Mouse (Mus musculus): ENCODE results near the gene Fam186b. TPM values are rescaled to one million over a fixed set of nuclear protein-coding genes. Genes with fewer than 3 reads are reported as not detected.

The Fam186b gene
- polyA plus RNA-seq, 1 experiment from 2014 or later, result 0.30 TPM

GRCm38 (mm10) chr15:99240129-99240528 lies 55.6 kb downstream of the Fam186b start:
- WGBS, result 75% methylated on average over 4 of the region's 4 CpGs
- Histone ChIP-seq H3K9me3 (ENCODE audit: low read length) (no peaks in the 10 kb centered on the region), H3K4me2 (replicated peaks; ENCODE audit: low read depth, low read length) (no peak overlapping the region), H3K36me3 (ENCODE audit: insufficient read depth, low read length) (peaks cover 33% of the 10 kb centered on the region), H3K4me1 (ENCODE audit: insufficient read depth, low read length) (no peaks in the 10 kb centered on the region), H3K27me3 (ENCODE audit: insufficient read depth, low read length) (no peaks in the 10 kb centered on the region), H3K27ac (ENCODE audit: low read length) (no peak overlapping the region), H3K9ac (replicated peaks; ENCODE audit: low read length) (no peak overlapping the region), H3K4me3 (ENCODE audit: low read length) (no peak overlapping the region)
- no peak for ATAC-seq (ENCODE audit: low FRiP score, low TSS enrichment)

GRCm38 (mm10) chr15:99238006-99238405 lies 57.7 kb downstream of the Fam186b start:
- Histone ChIP-seq H3K9ac (replicated peaks; ENCODE audit: low read length) (no peak overlapping the region), H3K27me3 (ENCODE audit: insufficient read depth, low read length) (peaks cover 8% of the 10 kb centered on the region), H3K4me2 (replicated peaks; ENCODE audit: low read depth, low read length) (no peak overlapping the region), H3K36me3 (ENCODE audit: insufficient read depth, low read length) (peaks cover 12% of the 10 kb centered on the region; the same call in 1 of the 2 replicates), H3K27ac (ENCODE audit: low read length) (no peak overlapping the region), H3K4me3 (ENCODE audit: low read length) (no peak overlapping the region), H3K4me1 (ENCODE audit: insufficient read depth, low read length) (0 out of 2 replicates have a peak, but pooled peaks cover 5% of the 10 kb centered on the region), H3K9me3 (ENCODE audit: low read length) (no peaks in the 10 kb centered on the region)
- no peak for ATAC-seq (ENCODE audit: low FRiP score, low TSS enrichment)
- WGBS, result 54% methylated on average over 11 of the region's 11 CpGs

- WGBS, result 59% methylated on average over 12 of the region's 12 CpGs
- Histone ChIP-seq H3K36me3 (ENCODE audit: insufficient read depth, low read length) (no peaks in the 10 kb centered on the region), H3K4me3 (ENCODE audit: low read length) (no peak overlapping the region), H3K27ac (ENCODE audit: low read length) (no peak overlapping the region), H3K4me2 (replicated peaks; ENCODE audit: low read depth, low read length) (no peak overlapping the region), H3K9ac (replicated peaks; ENCODE audit: low read length) (no peak overlapping the region), H3K27me3 (ENCODE audit: insufficient read depth, low read length) (peaks cover 23% of the 10 kb centered on the region), H3K4me1 (ENCODE audit: insufficient read depth, low read length) (0 out of 2 replicates have a peak, but pooled peaks cover 5% of the 10 kb centered on the region), H3K9me3 (ENCODE audit: low read length) (no peaks in the 10 kb centered on the region)
- ATAC-seq (ENCODE audit: low FRiP score, low TSS enrichment), result no peak
Measured at GRCm38 (mm10) chr15:99234326-99235010, 61.2 kb downstream of the Fam186b start.

GRCm38 (mm10) chr15:99233719-99234118 lies 62.0 kb downstream of the Fam186b start:
- no peak for ATAC-seq (ENCODE audit: low FRiP score, low TSS enrichment)
- Histone ChIP-seq H3K36me3 (ENCODE audit: insufficient read depth, low read length) (no peaks in the 10 kb centered on the region), H3K4me3 (ENCODE audit: low read length) (no peak overlapping the region), H3K27ac (ENCODE audit: low read length) (no peak overlapping the region), H3K27me3 (ENCODE audit: insufficient read depth, low read length) (peaks cover 28% of the 10 kb centered on the region), H3K9me3 (ENCODE audit: low read length) (no peaks in the 10 kb centered on the region), H3K4me1 (ENCODE audit: insufficient read depth, low read length) (0 out of 2 replicates have a peak, but pooled peaks cover 5% of the 10 kb centered on the region), H3K4me2 (replicated peaks; ENCODE audit: low read depth, low read length) (no peak overlapping the region), H3K9ac (replicated peaks; ENCODE audit: low read length) (no peak overlapping the region)
- 51% methylated on average over 17 of the region's 17 CpGs for WGBS

DNA sequence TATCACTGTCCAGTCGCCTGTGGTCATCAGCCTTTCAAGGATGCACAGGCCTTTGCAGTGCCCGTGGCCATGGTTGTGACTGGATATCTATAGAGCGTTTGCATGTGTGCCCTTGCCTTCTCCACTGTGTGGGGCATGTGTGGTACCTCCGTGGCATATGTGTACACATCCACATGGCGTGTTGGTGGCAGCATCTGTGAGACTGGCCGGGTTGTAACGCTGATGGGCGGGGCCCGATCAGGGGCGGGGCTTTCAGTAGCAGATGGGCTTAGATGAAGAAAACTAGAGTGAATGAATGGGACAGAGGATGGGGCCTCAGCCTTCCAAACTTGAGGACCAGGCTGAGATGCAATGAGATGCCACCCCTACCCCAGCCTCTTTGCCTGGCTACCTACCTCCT lies 63.7 kb downstream of the Fam186b start:
- Histone ChIP-seq H3K4me3 (ENCODE audit: low read length) (no peak overlapping the region), H3K9me3 (ENCODE audit: low read length) (no peaks in the 10 kb centered on the region), H3K4me1 (ENCODE audit: insufficient read depth, low read length) (0 out of 2 replicates have a peak, but pooled peaks cover 5% of the 10 kb centered on the region), H3K36me3 (ENCODE audit: insufficient read depth, low read length) (no peaks in the 10 kb centered on the region), H3K4me2 (replicated peaks; ENCODE audit: low read depth, low read length) (no peak overlapping the region), H3K27ac (ENCODE audit: low read length) (no peak overlapping the region), H3K9ac (replicated peaks; ENCODE audit: low read length) (no peak overlapping the region), H3K27me3 (ENCODE audit: insufficient read depth, low read length) (peaks cover 46% of the 10 kb centered on the region)
- WGBS, result 74% methylated on average over 10 of the region's 10 CpGs
- ATAC-seq (ENCODE audit: low FRiP score, low TSS enrichment), result no peak

DNA sequence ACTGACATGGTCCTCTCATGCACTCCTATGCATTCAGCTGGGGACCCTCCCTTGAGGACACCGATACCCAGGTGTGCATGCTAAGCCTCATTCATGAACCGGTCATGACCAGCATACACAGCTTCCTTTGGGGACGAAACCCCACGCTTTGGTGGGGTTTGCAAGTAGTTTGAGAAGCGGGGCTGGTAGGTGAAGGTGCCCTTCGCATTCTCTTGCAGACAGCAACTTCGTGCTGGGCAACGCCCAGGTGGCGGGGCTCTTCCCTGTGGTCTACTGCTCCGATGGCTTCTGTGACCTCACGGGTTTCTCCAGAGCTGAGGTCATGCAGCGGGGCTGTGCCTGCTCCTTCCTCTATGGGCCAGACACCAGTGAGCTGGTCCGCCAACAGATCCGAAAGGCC lies 69.6 kb downstream of the Fam186b start:
- Histone ChIP-seq H3K27ac (ENCODE audit: low read length) (no peak overlapping the region), H3K4me1 (ENCODE audit: insufficient read depth, low read length) (peaks cover 36% of the 10 kb centered on the region), H3K27me3 (ENCODE audit: insufficient read depth, low read length) (peaks cover 90% of the 10 kb centered on the region), H3K9me3 (ENCODE audit: low read length) (no peaks in the 10 kb centered on the region), H3K9ac (replicated peaks; ENCODE audit: low read length) (no peak overlapping the region), H3K4me2 (replicated peaks; ENCODE audit: low read depth, low read length) (no peak overlapping the region), H3K4me3 (ENCODE audit: low read length) (no peak overlapping the region), H3K36me3 (ENCODE audit: insufficient read depth, low read length) (no peaks in the 10 kb centered on the region)
- WGBS, result 21% methylated on average over 14 of the region's 14 CpGs
- ATAC-seq (ENCODE audit: low FRiP score, low TSS enrichment), result no peak

DNA sequence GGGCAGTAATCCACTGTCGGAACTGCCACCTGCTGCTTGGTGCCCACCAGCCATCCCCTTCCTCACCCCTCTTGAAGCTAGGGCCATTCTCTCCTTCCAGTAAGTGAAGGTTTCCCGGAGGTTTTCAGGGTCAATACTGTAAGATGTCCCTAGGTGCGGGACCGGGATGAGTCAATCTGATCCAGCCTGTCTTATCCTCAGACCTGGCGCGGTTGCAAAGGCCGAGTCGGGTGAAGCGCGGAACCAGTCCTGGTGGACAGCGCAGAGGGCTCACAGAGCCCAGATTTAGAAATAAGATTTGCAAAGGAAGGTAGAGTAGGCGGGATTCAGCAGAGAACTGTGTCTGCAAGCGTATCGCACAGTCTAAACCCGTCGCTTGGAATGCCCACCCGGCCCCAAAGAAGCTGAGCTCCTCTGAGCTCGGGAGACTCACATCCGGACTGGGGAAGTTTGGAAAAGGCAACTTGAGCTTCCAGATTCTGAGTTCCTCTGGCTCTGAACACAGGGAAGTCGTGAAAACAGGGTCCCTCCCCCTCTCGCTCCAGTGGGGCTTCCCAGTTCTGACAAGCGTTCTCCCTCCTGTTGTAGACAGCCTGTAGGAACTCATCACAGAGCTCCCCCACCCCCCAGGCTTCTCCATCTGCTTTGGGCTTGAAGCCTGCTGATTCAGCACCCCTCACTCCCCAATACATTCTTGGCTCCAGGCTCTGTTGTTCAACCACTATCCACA lies 70.4 kb downstream of the Fam186b start:
- under 1% methylated on average over 22 of the region's 22 CpGs for WGBS
- Histone ChIP-seq H3K4me3 (ENCODE audit: low read length) (peak overlapping the region; percentile 54), H3K4me2 (replicated peaks; ENCODE audit: low read depth, low read length) (peak overlapping the region; percentile 68), H3K4me1 (ENCODE audit: insufficient read depth, low read length) (peaks cover 36% of the 10 kb centered on the region), H3K36me3 (ENCODE audit: insufficient read depth, low read length) (no peaks in the 10 kb centered on the region), H3K27me3 (ENCODE audit: insufficient read depth, low read length) (peaks cover 93% of the 10 kb centered on the region), H3K9me3 (ENCODE audit: low read length) (no peaks in the 10 kb centered on the region), H3K9ac (replicated peaks; ENCODE audit: low read length) (no peak overlapping the region), H3K27ac (ENCODE audit: low read length) (no peak overlapping the region)
- no peak for ATAC-seq (ENCODE audit: low FRiP score, low TSS enrichment)

DNA sequence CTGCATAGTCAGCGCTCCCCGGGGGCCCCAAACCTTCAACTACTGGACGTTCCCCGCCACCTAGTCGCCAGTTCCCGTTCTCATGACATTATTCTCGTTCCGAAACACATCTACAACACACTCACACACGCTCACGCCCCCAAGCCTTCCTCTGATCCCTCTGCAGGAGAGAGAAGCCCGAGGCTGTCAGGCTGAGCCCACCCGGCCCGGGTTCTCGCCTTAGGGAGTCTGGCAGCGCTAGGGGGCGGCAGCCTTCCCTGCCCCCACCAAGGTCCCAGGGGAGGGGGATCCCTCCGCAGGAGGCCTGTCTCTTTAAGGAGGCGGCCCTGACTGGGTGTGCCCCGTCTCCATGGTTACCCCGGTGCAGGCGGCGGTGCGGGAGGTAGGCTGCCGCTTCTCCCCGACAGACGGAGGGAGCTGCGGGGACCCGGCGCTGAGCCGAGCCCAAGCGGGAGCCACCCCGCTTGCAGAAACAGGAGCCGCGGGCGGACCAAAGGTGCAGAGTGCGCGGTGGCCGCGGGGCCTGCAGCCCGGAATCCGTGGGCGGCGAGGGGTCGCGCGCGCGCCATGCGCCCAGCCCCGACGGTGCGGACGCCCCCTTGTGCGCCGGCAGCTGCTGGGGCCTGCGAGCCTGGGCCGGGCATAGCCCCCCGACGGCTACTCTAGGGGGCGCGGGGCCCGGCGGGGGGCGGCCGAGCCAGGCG lies 71.3 kb downstream of the Fam186b start, which contains the start of gene Kcnh3:
Gene Kcnh3, plus strand, starts transcription at position 654 of the 704 bp plus-strand sequence.
- peak within 1 kb of the TSS; percentile 54 for H3K4me3 ChIP-seq (ENCODE audit: low read length)
- peaks cover 36% of the 10 kb centered on the region for H3K4me1 ChIP-seq (ENCODE audit: insufficient read depth, low read length)
- no peaks in the 10 kb centered on the region for H3K9me3 ChIP-seq (ENCODE audit: low read length)
- peak within 1 kb of the TSS; percentile 59 for H3K9ac ChIP-seq (replicated peaks; ENCODE audit: low read length)
- WGBS, result under 1% methylated on average over 50 of the region's 66 CpGs
- H3K36me3 ChIP-seq (ENCODE audit: insufficient read depth, low read length), result no peaks in the 10 kb centered on the region
- ATAC-seq (ENCODE audit: low FRiP score, low TSS enrichment), result peak; percentile 46
- H3K4me2 ChIP-seq (replicated peaks; ENCODE audit: low read depth, low read length), result peak within 1 kb of the TSS; percentile 68
- peaks cover 93% of the 10 kb centered on the region for H3K27me3 ChIP-seq (ENCODE audit: insufficient read depth, low read length)
- no peak within 1 kb of the TSS for H3K27ac ChIP-seq (ENCODE audit: low read length)

GRCm38 (mm10) chr15:99223585-99224207 lies 72.0 kb downstream of the Fam186b start:
- ATAC-seq (ENCODE audit: low FRiP score, low TSS enrichment), result no peak
- peaks cover 36% of the 10 kb centered on the region for H3K4me1 ChIP-seq (ENCODE audit: insufficient read depth, low read length)
- peaks cover 89% of the 10 kb centered on the region for H3K27me3 ChIP-seq (ENCODE audit: insufficient read depth, low read length)
- WGBS, result under 1% methylated on average over 41 of the region's 46 CpGs
- H3K36me3 ChIP-seq (ENCODE audit: insufficient read depth, low read length), result no peaks in the 10 kb centered on the region
- peak overlapping the region; percentile 59 for H3K9ac ChIP-seq (replicated peaks; ENCODE audit: low read length)
- H3K27ac ChIP-seq (ENCODE audit: low read length), result no peak overlapping the region
- H3K9me3 ChIP-seq (ENCODE audit: low read length), result no peaks in the 10 kb centered on the region
- H3K4me2 ChIP-seq (replicated peaks; ENCODE audit: low read depth, low read length), result peak overlapping the region; percentile 68
- peak overlapping the region; percentile 54 for H3K4me3 ChIP-seq (ENCODE audit: low read length)
